Mouse (Mus musculus) CH12.LX (cell line): ENCODE data around the gene Styx. TPM values are rescaled to one million over a fixed set of nuclear protein-coding genes. Genes with fewer than 3 reads are reported as not detected.
"Not testable (repeated sequence)": the region's sequence is repeated elsewhere in the genome, so short reads cannot be mapped to it uniquely, and the experiment has no call there.

ENCODE experiments used
- DNase-seq: peaks from one replicate; pipeline ENCODE4 v3.0.0-alpha.2; 2013; ENCODE audit errors: extremely low read depth
- H3K27ac ChIP-seq: 2 replicates; pipeline ENCODE4 v1.5.1; 2012; ENCODE audit warnings: low read depth, mild to moderate bottlenecking, control low read depth, moderate library complexity; ENCODE audit not compliant: insufficient read depth
- H3K27me3 ChIP-seq: replicated peaks from 2 replicates; pipeline ENCODE3; 2012; ENCODE audit warnings: inconsistent platforms
- H3K36me3 ChIP-seq, 2 experiments: replicated peaks in 1 of 2; 2 replicates each; pipeline versions ENCODE3 to v1.6.1; 2012; ENCODE audit warnings: inconsistent platforms in 1 of 2, low read length in 1 of 2, mild to moderate bottlenecking in 1 of 2, mixed read lengths in 1 of 2, moderate library complexity in 1 of 2; ENCODE audit not compliant: control insufficient read depth in 1 of 2, insufficient read depth in 1 of 2
- H3K4me1 ChIP-seq, 2 experiments: 2 replicates each; pipeline ENCODE4 v1.6.1; 2012; ENCODE audit warnings: inconsistent platforms in 1 of 2, moderate library complexity in 1 of 2; ENCODE audit not compliant: insufficient read depth in 2 of 2, control insufficient read depth in 1 of 2
- H3K4me2 ChIP-seq: 2 replicates; pipeline ENCODE4 v1.6.1; 2012; ENCODE audit warnings: low read depth, mild to moderate bottlenecking, control low read depth; ENCODE audit not compliant: poor library complexity, insufficient read depth, severe bottlenecking
- H3K4me3 ChIP-seq, 3 experiments: fragments of 150-350 bp in 1 of 3; sonication (generic) in 1 of 3; replicated peaks in 1 of 3; 2 replicates each; pipeline versions ENCODE3 to v1.5.1; 2011 to 2012; ENCODE audit warnings: low read depth in 2 of 3, low read length in 2 of 3, mild to moderate bottlenecking in 2 of 3, moderate library complexity in 2 of 3, control low read depth in 1 of 3, improper control_type of control experiment in 1 of 3, inconsistent platforms in 1 of 3, mixed read lengths in 1 of 3; ENCODE audit not compliant: poor library complexity in 1 of 3
- H3K79me2 ChIP-seq: replicated peaks from 2 replicates; pipeline ENCODE4 v1.6.1; 2012; ENCODE audit warnings: mild to moderate bottlenecking, moderate library complexity; ENCODE audit not compliant: control insufficient read depth, poor library complexity, insufficient read depth, severe bottlenecking; ENCODE audit errors: extremely low read depth
- H3K9ac ChIP-seq: 2 replicates; pipeline ENCODE4 v1.6.1; 2012; ENCODE audit warnings: low read depth, mild to moderate bottlenecking, control low read depth, moderate library complexity; ENCODE audit not compliant: insufficient read depth
- H3K9me3 ChIP-seq: replicated peaks from 2 replicates; pipeline ENCODE3; 2012; ENCODE audit warnings: low read length, inconsistent platforms, mixed read lengths
- BHLHE40 ChIP-seq: IDR thresholded peaks from 2 replicates; pipeline ENCODE4 v1.6.1; 2011; ENCODE audit warnings: mild to moderate bottlenecking, low read depth, low read length, improper control_type of control experiment
- CHD1 ChIP-seq: IDR thresholded peaks from 2 replicates; pipeline ENCODE4 v1.6.1; 2012; ENCODE audit warnings: low read depth, low read length, improper control_type of control experiment, inconsistent platforms
- CHD2 ChIP-seq: IDR thresholded peaks from 2 replicates; pipeline ENCODE4 v1.6.1; 2011; ENCODE audit warnings: low read length, improper control_type of control experiment
- ELF1 ChIP-seq: IDR thresholded peaks from 2 replicates; pipeline ENCODE4 v1.6.1; 2014; ENCODE audit warnings: low read depth, mild to moderate bottlenecking, inconsistent platforms, low read length, improper control_type of control experiment
- ETS1 ChIP-seq: conservative IDR thresholded peaks from 2 replicates; pipeline ENCODE4 v1.6.1; 2012; ENCODE audit warnings: low read depth, mild to moderate bottlenecking, inconsistent platforms, low read length, improper control_type of control experiment, moderate library complexity
- IRF4 ChIP-seq: IDR thresholded peaks from 2 replicates; pipeline ENCODE4 v1.6.1; 2014; ENCODE audit warnings: low read depth, mild to moderate bottlenecking, inconsistent platforms, low read length, improper control_type of control experiment
- JUND ChIP-seq: conservative IDR thresholded peaks from 2 replicates; pipeline ENCODE4 v1.6.1; 2011; ENCODE audit warnings: low read depth, low read length, improper control_type of control experiment
- MAZ ChIP-seq: IDR thresholded peaks from 2 replicates; pipeline ENCODE4 v1.6.1; 2012; ENCODE audit warnings: low read depth, mild to moderate bottlenecking, inconsistent platforms, low read length, improper control_type of control experiment, moderate library complexity
- MYC ChIP-seq: IDR thresholded peaks from 2 replicates; pipeline ENCODE4 v1.6.1; 2011; ENCODE audit warnings: low read depth, mild to moderate bottlenecking, improper control_type of control experiment, low read length
- POLR2A ChIP-seq: IDR thresholded peaks from 2 replicates; pipeline ENCODE4 v1.6.1; 2011; ENCODE audit warnings: low read depth, mild to moderate bottlenecking, improper control_type of control experiment, low read length
- SIN3A ChIP-seq: IDR thresholded peaks from 2 replicates; pipeline ENCODE4 v1.6.1; 2012; ENCODE audit warnings: low read length, improper control_type of control experiment, inconsistent platforms
- TCF12 ChIP-seq: IDR thresholded peaks from 2 replicates; pipeline ENCODE4 v1.6.1; 2014; ENCODE audit warnings: low read depth, mild to moderate bottlenecking, inconsistent platforms, low read length, improper control_type of control experiment
- USF1 ChIP-seq: IDR thresholded peaks from 2 replicates; pipeline ENCODE4 v1.6.1; 2014; ENCODE audit warnings: low read depth, mild to moderate bottlenecking, inconsistent platforms, low read length, improper control_type of control experiment
- ZC3H11A ChIP-seq: IDR thresholded peaks from 2 replicates; pipeline ENCODE4 v1.6.1; 2012; ENCODE audit warnings: low read depth, mild to moderate bottlenecking, inconsistent platforms, low read length, improper control_type of control experiment
- ZKSCAN1 ChIP-seq: IDR thresholded peaks from 2 replicates; pipeline ENCODE4 v1.6.1; 2012; ENCODE audit warnings: low read depth, inconsistent platforms, low read length, improper control_type of control experiment, borderline replicate concordance
- ZNF384 ChIP-seq: IDR thresholded peaks from 2 replicates; pipeline ENCODE4 v1.6.1; 2012; ENCODE audit warnings: low read depth, low read length, improper control_type of control experiment, inconsistent platforms
- dilution Hi-C: fragments of 300-500 bp; cut with MboI; formaldehyde crosslinking; loops from 2 replicates; pipeline ENCODE4 v1.14.3; 2020; ENCODE audit warnings: low sequenced_read_pairs; ENCODE audit not compliant: extremely low pct_unique_long_range_greater_than_20kb, extremely low pct_ligation_motif_present
- in situ Hi-C: fragments of 300-500 bp; cut with MboI; formaldehyde crosslinking; loops from 3 replicates; pipeline ENCODE4 v1.14.3; 2019; ENCODE audit warnings: low sequenced_read_pairs, low pct_ligation_motif_present, low pct_unique_long_range_greater_than_20kb, mixed read lengths
- polyA plus RNA-seq: library from polyadenylated mRNA; unstranded; fragments of >175 nt; gene quantifications from 2 replicates; pipeline ENCODE4 v1.2.1, GENCODE M21; 2012; ENCODE audit warnings: low read depth; ENCODE audit not compliant: insufficient read length
- total RNA-seq, 2 experiments: library from RNA; depleted of rRNA; stranded (reverse); fragments of 300-350 nt in 1 of 2; fragments of >200 nt in 1 of 2; gene quantifications; 2 replicates each; pipeline ENCODE4 v1.2.3; 2012 to 2014

The Styx gene
- total and polyA plus RNA-seq, 3 experiments: 15.7 to 41.2 (median 21.8) TPM

- no peak overlapping the region for H3K4me3 ChIP-seq
- no peaks in the 10 kb centered on the region for H3K27me3 ChIP-seq
- no peak for DNase-seq
- H3K27ac ChIP-seq: no peak overlapping the region
- H3K9ac ChIP-seq: no peak overlapping the region
- in situ Hi-C loops: no loop called here
- peaks cover 1% of the 10 kb centered on the region for H3K9me3 ChIP-seq
- H3K4me2 ChIP-seq: no peak overlapping the region
- dilution Hi-C loops: no loop called here
- H3K4me1 ChIP-seq: no peaks in the 10 kb centered on the region
- H3K79me2 ChIP-seq: no peaks in the 10 kb centered on the region
- no peaks in the 10 kb centered on the region for H3K36me3 ChIP-seq
- TF ChIP-seq TCF12 (no peak), ETS1 (no peak), ZKSCAN1 (no peak), CHD2 (no peak), ZC3H11A (no peak), CHD1 (no peak), MYC (no peak), ELF1 (no peak), SIN3A (no peak), BHLHE40 (no peak), MAZ (no peak), IRF4 (no peak), POLR2A (no peak), JUND (no peak), ZNF384 (no peak), USF1 (no peak)
Measured at GRCm38 (mm10) chr14:45464036-45465035, 113.4 kb downstream of the Styx start.

- H3K27me3 ChIP-seq, H3K9ac ChIP-seq, dilution Hi-C loops, H3K4me1 ChIP-seq, in situ Hi-C loops, DNase-seq, H3K9me3 ChIP-seq, H3K27ac ChIP-seq, H3K36me3 ChIP-seq, H3K4me2 ChIP-seq, H3K4me3 ChIP-seq, H3K79me2 ChIP-seq: not testable (repeated sequence)
Measured at GRCm38 (mm10) chr14:45466371-45466770, 115.5 kb downstream of the Styx start.
